Mouse (Mus musculus) limb, embryonic 10.5 days (tissue): Measurements from ENCODE around the gene Birc6. TPM values are rescaled to one million over a fixed set of nuclear protein-coding genes. Genes with fewer than 3 reads are reported as not detected.

Experiments
- DNase-seq: peaks from one replicate; pipeline ENCODE4 v3.0.0-alpha.2; 2017; ENCODE audit warnings: low spot score
- H3K27ac ChIP-seq: fragments of 300-500 bp; sonication (generic); 2 replicates; pipeline ENCODE4 v1.5.1; 2016; ENCODE audit warnings: mild to moderate bottlenecking
- H3K27me3 ChIP-seq: fragments of 300-500 bp; sonication (generic); 2 replicates; pipeline ENCODE4 v1.6.1; 2016; ENCODE audit warnings: low read depth, mild to moderate bottlenecking; ENCODE audit not compliant: poor library complexity, severe bottlenecking
- H3K36me3 ChIP-seq: fragments of 300-500 bp; sonication (generic); 2 replicates; pipeline ENCODE4 v1.6.1; 2016; ENCODE audit warnings: mild to moderate bottlenecking, moderate library complexity
- H3K4me1 ChIP-seq: fragments of 300-500 bp; sonication (generic); 2 replicates; pipeline ENCODE4 v1.6.1; 2016
- H3K4me3 ChIP-seq: fragments of 300-500 bp; sonication (generic); 2 replicates; pipeline ENCODE4 v1.5.1; 2016; ENCODE audit warnings: mild to moderate bottlenecking, moderate library complexity
- H3K9me3 ChIP-seq: fragments of 300-500 bp; sonication (generic); replicated peaks from 2 replicates; pipeline ENCODE4 v1.6.1; 2016; ENCODE audit warnings: mild to moderate bottlenecking
- WGBS: fragments of 180-500 bp; shearing (Covaris S2); methylation state at CpG from one replicate; pipeline ENCODE4 v1.1.7; 2016; 5-methylcytosine and 5-hydroxymethylcytosine counted together
- polyA plus RNA-seq: library from polyadenylated mRNA; unstranded; fragments of >200 nt; fragmentation: Nextera tagmentation; extraction: Ambion mirVana; gene quantifications from 2 replicates; pipeline ENCODE4 v1.2.1, GENCODE M21; 2016

The Birc6 gene
- polyA plus RNA-seq, 1 experiment from 2014 or later: 88.7 TPM

- Histone ChIP-seq H3K27ac (peak overlapping the region; percentile 98), H3K9me3 (no peaks in the 10 kb centered on the region), H3K27me3 (no peaks in the 10 kb centered on the region), H3K4me1 (peaks cover 25% of the 10 kb centered on the region), H3K36me3 (no peaks in the 10 kb centered on the region), H3K4me3 (peak overlapping the region; percentile 99)
- WGBS: 88% methylated on average over 9 of the region's 9 CpGs
- DNase-seq: no peak
Observed at GRCm38 (mm10) chr17:74526806-74527653, 1.1 kb upstream of the Birc6 start.

GRCm38 (mm10) chr17:74528648-74529532, 795 bp downstream of the Birc6 start:
- peak overlapping the region; percentile 98 for H3K27ac ChIP-seq
- H3K4me3 ChIP-seq: peak overlapping the region; percentile 99
- H3K9me3 ChIP-seq: no peaks in the 10 kb centered on the region
- WGBS: under 1% methylated on average over 72 of the region's 72 CpGs
- DNase-seq: no peak
- 0 out of 2 replicates have a peak, but pooled peaks cover 9% of the 10 kb centered on the region for H3K36me3 ChIP-seq
- no peaks in the 10 kb centered on the region for H3K27me3 ChIP-seq
- peaks cover 25% of the 10 kb centered on the region for H3K4me1 ChIP-seq

DNA sequence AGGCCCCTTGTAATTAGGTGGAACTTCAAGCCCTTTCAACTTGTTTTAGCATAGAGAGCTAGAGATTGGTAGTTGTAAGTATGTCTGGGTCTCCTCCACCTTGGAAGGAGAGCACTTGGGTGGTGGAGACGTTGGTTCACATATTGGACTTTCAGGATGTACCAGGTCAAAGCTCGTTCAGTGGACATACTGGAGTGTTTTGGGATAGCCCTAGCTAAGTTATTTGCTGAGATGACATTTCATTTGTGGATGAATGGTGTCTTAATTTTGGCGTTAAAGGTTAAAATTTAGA, 1.4 kb downstream of the Birc6 start:
- no peaks in the 10 kb centered on the region for H3K9me3 ChIP-seq
- no peak for DNase-seq
- H3K4me3 ChIP-seq: peak overlapping the region; percentile 99
- 15% methylated on average over 3 of the region's 3 CpGs for WGBS
- peaks cover 25% of the 10 kb centered on the region for H3K4me1 ChIP-seq
- H3K36me3 ChIP-seq: 0 out of 2 replicates have a peak, but pooled peaks cover 11% of the 10 kb centered on the region
- H3K27me3 ChIP-seq: no peaks in the 10 kb centered on the region
- peak overlapping the region; percentile 98 for H3K27ac ChIP-seq

DNA sequence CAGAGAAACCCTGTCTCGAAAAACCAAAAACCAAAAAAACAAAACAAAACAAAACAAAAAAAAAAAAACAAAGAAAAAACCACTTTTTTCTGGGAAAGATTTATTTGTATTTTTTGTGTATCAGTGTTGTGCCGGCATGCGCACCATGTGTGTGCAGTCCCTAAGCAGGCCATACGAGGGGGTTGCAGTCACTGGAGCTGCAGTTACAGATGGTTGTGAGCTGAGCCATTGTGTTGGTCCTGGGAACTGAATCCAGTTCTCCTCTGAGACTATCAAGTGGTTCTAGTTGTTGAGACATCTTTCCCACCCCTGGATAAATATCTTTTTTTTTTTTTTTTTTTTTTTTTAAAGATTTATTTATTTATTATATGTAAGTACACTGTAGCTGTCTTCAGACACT, 6.9 kb downstream of the Birc6 start:
- no peaks in the 10 kb centered on the region for H3K9me3 ChIP-seq
- H3K36me3 ChIP-seq: peaks cover 16% of the 10 kb centered on the region; the same call in 1 of the 2 replicates
- no peak overlapping the region for H3K27ac ChIP-seq
- H3K27me3 ChIP-seq: no peaks in the 10 kb centered on the region
- DNase-seq: no peak
- H3K4me1 ChIP-seq: peaks cover 8% of the 10 kb centered on the region; the same call in 1 of the 2 replicates
- WGBS: 97% methylated on average over 4 of the region's 4 CpGs
- H3K4me3 ChIP-seq: no peak overlapping the region

DNA sequence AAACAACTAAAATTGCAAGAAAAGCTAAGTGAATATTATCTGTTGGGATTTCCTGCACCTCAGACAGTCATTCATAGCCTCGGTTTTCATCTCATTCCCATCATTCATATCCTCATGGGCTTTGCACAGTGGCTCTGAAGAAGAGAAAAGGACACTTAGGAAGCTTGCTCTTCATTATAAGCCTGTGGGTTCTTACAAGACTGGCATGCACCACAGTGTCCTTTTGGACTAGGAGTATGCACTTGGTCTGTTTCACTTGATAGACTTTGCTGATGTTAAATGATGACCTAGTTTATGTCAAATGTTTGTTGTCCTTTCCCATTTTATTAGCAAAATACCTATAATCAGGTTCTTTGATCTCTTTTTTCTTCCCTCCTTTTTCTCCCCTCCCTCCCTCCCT, 9.4 kb downstream of the Birc6 start:
- no peaks in the 10 kb centered on the region for H3K27me3 ChIP-seq
- H3K4me1 ChIP-seq: no peaks in the 10 kb centered on the region
- no peaks in the 10 kb centered on the region for H3K9me3 ChIP-seq
- peaks cover 27% of the 10 kb centered on the region for H3K36me3 ChIP-seq
- no peak for DNase-seq
- no peak overlapping the region for H3K27ac ChIP-seq
- WGBS: 95% methylated on average over 1 of the region's 1 CpGs
- H3K4me3 ChIP-seq: no peak overlapping the region

- no peak overlapping the region for H3K27ac ChIP-seq
- no peak for DNase-seq
- no peak overlapping the region for H3K4me3 ChIP-seq
- H3K9me3 ChIP-seq: no peaks in the 10 kb centered on the region
- 95% methylated on average over 2 of the region's 2 CpGs for WGBS
- no peaks in the 10 kb centered on the region for H3K4me1 ChIP-seq
- H3K27me3 ChIP-seq: no peaks in the 10 kb centered on the region
- H3K36me3 ChIP-seq: peaks cover 72% of the 10 kb centered on the region
Observed at GRCm38 (mm10) chr17:74543615-74544014, 15.5 kb downstream of the Birc6 start.

DNA sequence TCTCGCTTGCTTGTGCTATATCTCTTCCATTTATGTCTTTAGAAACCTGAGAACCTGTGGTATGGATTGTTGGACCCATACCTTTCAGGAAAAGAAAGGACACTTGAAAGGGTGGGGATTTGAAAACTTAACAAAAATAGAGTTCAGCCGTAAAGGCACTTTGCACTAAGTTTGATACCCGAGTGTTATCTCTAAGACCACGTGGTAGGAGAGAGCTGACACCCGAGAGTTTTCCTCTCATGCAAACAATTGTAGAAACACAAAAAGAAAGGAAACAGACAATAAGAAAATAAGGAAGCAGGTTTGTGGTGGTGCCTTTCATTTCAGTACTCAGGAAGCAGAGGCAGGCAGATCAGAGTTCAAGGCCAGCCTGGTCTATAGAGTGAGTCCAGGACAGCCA, 26.0 kb downstream of the Birc6 start:
- 86% methylated on average over 5 of the region's 5 CpGs for WGBS
- H3K36me3 ChIP-seq: peaks cover 75% of the 10 kb centered on the region

GRCm38 (mm10) chr17:74559891-74560290, 31.8 kb downstream of the Birc6 start:
- H3K4me1 ChIP-seq: no peaks in the 10 kb centered on the region
- 91% methylated on average over 11 of the region's 11 CpGs for WGBS
- H3K4me3 ChIP-seq: no peak overlapping the region
- no peaks in the 10 kb centered on the region for H3K9me3 ChIP-seq
- peaks cover 81% of the 10 kb centered on the region for H3K36me3 ChIP-seq
- H3K27ac ChIP-seq: no peak overlapping the region
- H3K27me3 ChIP-seq: no peaks in the 10 kb centered on the region
- DNase-seq: no peak

More for the DNA sequence above, 26.0 kb downstream of the Birc6 start:
- no peaks in the 10 kb centered on the region for H3K27me3 ChIP-seq
- no peaks in the 10 kb centered on the region for H3K9me3 ChIP-seq
- no peak overlapping the region for H3K27ac ChIP-seq
- no peak for DNase-seq
- no peak overlapping the region for H3K4me3 ChIP-seq
- H3K4me1 ChIP-seq: no peaks in the 10 kb centered on the region

DNA sequence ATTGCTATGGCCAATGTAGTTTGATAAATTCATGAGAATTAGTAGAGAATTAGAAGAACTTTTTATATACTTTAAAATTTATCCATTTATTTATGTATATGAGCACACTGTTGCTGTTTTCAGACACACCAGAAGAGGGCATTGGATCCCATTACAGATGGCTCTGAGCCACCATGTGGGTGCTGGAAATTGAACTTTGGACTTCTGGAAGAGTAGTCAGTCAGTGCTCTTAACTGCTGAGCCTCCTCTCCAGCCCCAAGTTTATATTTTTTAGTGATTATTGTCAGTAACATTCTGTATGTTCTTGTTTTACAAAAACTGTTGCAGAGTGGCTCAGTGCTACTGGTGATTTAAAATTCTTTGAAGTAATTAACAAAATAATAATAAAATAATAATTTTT, 36.1 kb downstream of the Birc6 start:
- H3K9me3 ChIP-seq: no peaks in the 10 kb centered on the region
- no peak overlapping the region for H3K27ac ChIP-seq
- no peaks in the 10 kb centered on the region for H3K4me1 ChIP-seq
- H3K27me3 ChIP-seq: no peaks in the 10 kb centered on the region
- DNase-seq: no peak
- H3K36me3 ChIP-seq: peaks cover 94% of the 10 kb centered on the region
- H3K4me3 ChIP-seq: no peak overlapping the region

GRCm38 (mm10) chr17:74569219-74569618, 41.1 kb downstream of the Birc6 start:
- WGBS: 87% methylated on average over 1 of the region's 1 CpGs
- H3K9me3 ChIP-seq: no peaks in the 10 kb centered on the region

GRCm38 (mm10) chr17:74570585-74570984, 42.5 kb downstream of the Birc6 start:
- no peak for DNase-seq
- Histone ChIP-seq H3K27ac (no peak overlapping the region), H3K4me3 (no peak overlapping the region), H3K36me3 (peaks cover 63% of the 10 kb centered on the region), H3K27me3 (no peaks in the 10 kb centered on the region), H3K4me1 (no peaks in the 10 kb centered on the region), H3K9me3 (no peaks in the 10 kb centered on the region)
- 94% methylated on average over 1 of the region's 1 CpGs for WGBS

More at GRCm38 (mm10) chr17:74569219-74569618, 41.1 kb downstream of the Birc6 start:
- no peak overlapping the region for H3K27ac ChIP-seq
- DNase-seq: no peak
- H3K36me3 ChIP-seq: peaks cover 65% of the 10 kb centered on the region
- H3K4me3 ChIP-seq: no peak overlapping the region
- H3K27me3 ChIP-seq: no peaks in the 10 kb centered on the region
- H3K4me1 ChIP-seq: no peaks in the 10 kb centered on the region

DNA sequence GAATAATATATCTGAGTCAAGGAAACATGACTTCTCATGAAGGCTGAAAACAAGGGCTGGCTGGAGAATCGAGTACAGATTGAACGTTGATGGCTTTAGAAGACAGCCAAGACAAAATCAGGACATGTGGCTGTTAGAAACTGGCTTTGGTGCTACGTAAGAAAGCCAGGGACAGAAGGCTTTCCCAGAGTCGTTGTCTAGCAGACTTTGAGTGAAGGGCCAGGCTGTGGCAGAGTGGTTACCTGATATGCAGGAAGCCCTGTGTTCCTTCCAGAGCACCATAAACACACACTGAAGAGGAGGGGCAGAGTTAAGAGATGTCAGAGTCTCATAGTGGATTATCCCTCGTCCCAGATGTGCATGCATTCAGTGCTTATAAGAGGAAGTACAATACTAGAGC, 49.1 kb downstream of the Birc6 start:
- 66% methylated on average over 5 of the region's 5 CpGs for WGBS
- no peaks in the 10 kb centered on the region for H3K27me3 ChIP-seq

DNA sequence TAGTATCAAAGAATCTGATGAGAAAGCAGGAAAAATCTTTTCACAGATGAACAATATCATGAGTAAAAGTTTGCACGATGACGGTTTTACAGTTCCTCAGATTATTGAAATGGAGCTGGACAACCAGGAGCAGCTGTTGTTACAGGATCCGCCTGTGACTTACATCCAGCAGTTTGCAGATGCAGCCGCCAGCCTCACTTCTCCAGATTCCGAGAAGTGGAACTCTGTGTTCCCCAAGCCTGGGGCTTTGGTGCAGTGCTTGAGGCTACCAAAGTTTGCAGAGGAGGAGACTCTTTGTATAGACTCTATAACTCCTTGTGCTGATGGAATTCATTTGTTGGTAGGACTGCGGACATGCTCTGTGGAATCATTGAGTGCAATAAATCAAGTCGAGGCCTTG, 51.5 kb downstream of the Birc6 start:
- 95% methylated on average over 7 of the region's 7 CpGs for WGBS
- Histone ChIP-seq H3K36me3 (peaks cover 58% of the 10 kb centered on the region), H3K27me3 (no peaks in the 10 kb centered on the region), H3K9me3 (no peaks in the 10 kb centered on the region), H3K27ac (no peak overlapping the region), H3K4me3 (no peak overlapping the region), H3K4me1 (no peaks in the 10 kb centered on the region)
- DNase-seq: no peak

More for the DNA sequence above, 49.1 kb downstream of the Birc6 start:
- Histone ChIP-seq H3K36me3 (peaks cover 57% of the 10 kb centered on the region), H3K4me1 (no peaks in the 10 kb centered on the region), H3K27ac (no peak overlapping the region), H3K4me3 (no peak overlapping the region), H3K9me3 (no peaks in the 10 kb centered on the region)
- no peak for DNase-seq
